Mouse (Mus musculus) left cerebral cortex, adult 18-20 months (tissue): ENCODE data around the gene Ttk. TPM values are rescaled to one million over a fixed set of nuclear protein-coding genes. Genes with fewer than 3 reads are reported as not detected.

Experiments used
- DNase-seq, 2 experiments: peaks; one replicate each; pipeline ENCODE4 v3.0.0; 2021 to 2022; ENCODE audit warnings: low spot score in 2 of 2, mixed read lengths in 1 of 2
- total RNA-seq, 2 experiments: library from RNA; stranded (reverse); gene quantifications; 2 replicates each; pipeline ENCODE4 v1.2.3; 2021

Ttk gene
- total RNA-seq, 2 experiments from 2014 or later = 0.21 to 0.30 TPM

GRCm38 (mm10) chr9:83893767-83894330, 59.4 kb downstream of the Ttk start:
- no peak for DNase-seq

GRCm38 (mm10) chr9:83902086-83902485, 67.6 kb downstream of the Ttk start:
- no peak for DNase-seq

GRCm38 (mm10) chr9:83905820-83906219, 71.3 kb downstream of the Ttk start:
- no peak for DNase-seq

GRCm38 (mm10) chr9:83907017-83907416, 72.5 kb downstream of the Ttk start:
- DNase-seq = no peak

GRCm38 (mm10) chr9:83909836-83910235, 75.3 kb downstream of the Ttk start:
- DNase-seq = no peak

GRCm38 (mm10) chr9:83910926-83911325, 76.4 kb downstream of the Ttk start:
- no peak for DNase-seq

Other genes with a start within 250 kb of the Ttk start
- gene Elovl4, start 28.4 kb upstream of the Ttk start, total RNA-seq = 10 to 100 TPM; 63.7 to 68.1 TPM
- gene Bckdhb, start 90.5 kb downstream of the Ttk start, total RNA-seq = 10 to 100 TPM; 38.8 to 41.7 TPM